Mouse (Mus musculus) liver, embryonic 12.5 days (tissue): ENCODE measurements around the gene Snx21. TPM values are rescaled to one million over a fixed set of nuclear protein-coding genes. Genes with fewer than 3 reads are reported as not detected.

Experiments
- ATAC-seq: fragments of 200-750 bp; cut with Nextera tagmentation; 2 replicates; pipeline ENCODE4 v1.8.0; 2017; ENCODE audit warnings: moderate number of reproducible peaks, mild to moderate bottlenecking, moderate library complexity
- H3K27ac ChIP-seq: fragments of 300-500 bp; sonication (generic); 2 replicates; pipeline ENCODE4 v1.5.1; 2016; ENCODE audit warnings: mild to moderate bottlenecking
- H3K27me3 ChIP-seq: fragments of 300-500 bp; sonication (generic); replicated peaks from 2 replicates; pipeline ENCODE4 v1.6.1; 2016; ENCODE audit warnings: mild to moderate bottlenecking, moderate library complexity
- H3K36me3 ChIP-seq: fragments of 300-500 bp; sonication (generic); 2 replicates; pipeline ENCODE4 v1.6.1; 2016; ENCODE audit warnings: mild to moderate bottlenecking, moderate library complexity
- H3K4me1 ChIP-seq: fragments of 300-500 bp; sonication (generic); 2 replicates; pipeline ENCODE4 v1.6.1; 2016
- H3K4me2 ChIP-seq: fragments of 300-500 bp; sonication (generic); 2 replicates; pipeline ENCODE4 v1.6.1; 2016; ENCODE audit warnings: mild to moderate bottlenecking, moderate library complexity
- H3K4me3 ChIP-seq: fragments of 300-500 bp; sonication (generic); 2 replicates; pipeline ENCODE4 v1.5.1; 2016; ENCODE audit warnings: mild to moderate bottlenecking, moderate library complexity
- H3K9ac ChIP-seq: fragments of 300-500 bp; sonication (generic); 2 replicates; pipeline ENCODE4 v1.6.1; 2016; ENCODE audit warnings: mild to moderate bottlenecking, moderate library complexity
- H3K9me3 ChIP-seq: fragments of 300-500 bp; sonication (generic); replicated peaks from 2 replicates; pipeline ENCODE4 v1.6.1; 2016; ENCODE audit warnings: mild to moderate bottlenecking, moderate library complexity
- WGBS: fragments of 180-500 bp; shearing (Covaris S2); methylation state at CpG from one replicate; pipeline ENCODE4 v1.1.7; 2016; ENCODE audit not compliant: insufficient replicate concordance; 5-methylcytosine and 5-hydroxymethylcytosine counted together
- polyA plus RNA-seq: library from polyadenylated mRNA; unstranded; fragments of >200 nt; fragmentation: Nextera tagmentation; extraction: Ambion mirVana; gene quantifications from 2 replicates; pipeline ENCODE4 v1.2.1, GENCODE M21; 2016

Gene Snx21
- polyA plus RNA-seq, result 5.5 TPM in 2 replicates

GRCm38 (mm10) chr2:164785481-164786387 is at the start of gene Snx21:
TSS of gene Snx21 (plus strand) at chr2:164785823.
- ATAC-seq, result peak; percentile 88
- H3K4me1 ChIP-seq, result peaks cover 53% of the 10 kb centered on the region
- peaks cover 22% of the 10 kb centered on the region; the same call in 1 of the 2 replicates for H3K36me3 ChIP-seq
- H3K4me2 ChIP-seq, result peak within 1 kb of the TSS; percentile 99
- 2% methylated on average over 84 of the region's 89 CpGs for WGBS
- peak within 1 kb of the TSS; percentile 70 for H3K4me3 ChIP-seq
- peak within 1 kb of the TSS; percentile 73 for H3K27ac ChIP-seq
- peak within 1 kb of the TSS; percentile 79 for H3K9ac ChIP-seq
- peaks cover 45% of the 10 kb centered on the region for H3K27me3 ChIP-seq
- H3K9me3 ChIP-seq, result no peaks in the 10 kb centered on the region

- Histone ChIP-seq H3K27me3 (peaks cover 34% of the 10 kb centered on the region), H3K4me3 (no peak overlapping the region), H3K4me1 (no peaks in the 10 kb centered on the region; the same call in 1 of the 2 replicates), H3K36me3 (no peaks in the 10 kb centered on the region), H3K9me3 (no peaks in the 10 kb centered on the region), H3K9ac (no peak overlapping the region), H3K4me2 (no peak overlapping the region), H3K27ac (no peak overlapping the region)
- no peak for ATAC-seq
- 44% methylated on average over 3 of the region's 3 CpGs for WGBS
Observed at GRCm38 (mm10) chr2:164737377-164738090, 48.1 kb upstream of the Snx21 start.

- Histone ChIP-seq H3K9ac (no peak overlapping the region), H3K27me3 (peaks cover 44% of the 10 kb centered on the region), H3K9me3 (no peaks in the 10 kb centered on the region), H3K4me3 (no peak overlapping the region), H3K27ac (no peak overlapping the region), H3K4me1 (peaks cover 9% of the 10 kb centered on the region), H3K4me2 (no peak overlapping the region), H3K36me3 (no peaks in the 10 kb centered on the region)
- WGBS, result 62% methylated on average over 7 of the region's 7 CpGs
- ATAC-seq, result no peak
Observed at GRCm38 (mm10) chr2:164739876-164740275, 45.7 kb upstream of the Snx21 start.

- Histone ChIP-seq H3K27ac (no peak overlapping the region), H3K27me3 (peaks cover 30% of the 10 kb centered on the region), H3K4me2 (peak overlapping the region; percentile 92), H3K9ac (peak overlapping the region; percentile 95), H3K4me3 (peak overlapping the region; percentile 94), H3K4me1 (peaks cover 40% of the 10 kb centered on the region), H3K36me3 (peaks cover 28% of the 10 kb centered on the region), H3K9me3 (no peaks in the 10 kb centered on the region)
- WGBS, result 48% methylated on average over 13 of the region's 13 CpGs
- ATAC-seq, result no peak
Observed at GRCm38 (mm10) chr2:164744987-164745386, 40.6 kb upstream of the Snx21 start.

GRCm38 (mm10) chr2:164745843-164746479 is 39.7 kb upstream of the Snx21 start, which contains the start of the genes Wfdc3 and Dnttip1:
TSS of gene Wfdc3 (minus strand) at chr2:164745931.
TSS of gene Dnttip1 (plus strand) at chr2:164745983.
- Histone ChIP-seq H3K4me1 (peaks cover 40% of the 10 kb centered on the region), H3K9ac (peak within 1 kb of the TSS; percentile 95), H3K4me2 (peak within 1 kb of the TSS; percentile 92), H3K27ac (peak within 1 kb of the TSS; percentile 90), H3K4me3 (peak within 1 kb of the TSS; percentile 94), H3K27me3 (peaks cover 27% of the 10 kb centered on the region), H3K9me3 (no peaks in the 10 kb centered on the region), H3K36me3 (peaks cover 37% of the 10 kb centered on the region)
- ATAC-seq, result peak; percentile 86
- 1% methylated on average over 65 of the region's 70 CpGs for WGBS

- peak overlapping the region; percentile 92 for H3K4me2 ChIP-seq
- ATAC-seq, result peak; percentile 44
- 31% methylated on average over 8 of the region's 8 CpGs for WGBS
- H3K36me3 ChIP-seq, result peaks cover 45% of the 10 kb centered on the region
- H3K4me3 ChIP-seq, result peak overlapping the region; percentile 94
- no peaks in the 10 kb centered on the region for H3K9me3 ChIP-seq
- H3K27me3 ChIP-seq, result peaks cover 22% of the 10 kb centered on the region
- peak overlapping the region; percentile 90 for H3K27ac ChIP-seq
- peaks cover 40% of the 10 kb centered on the region for H3K4me1 ChIP-seq
- peak overlapping the region; percentile 95 for H3K9ac ChIP-seq
Observed at GRCm38 (mm10) chr2:164746693-164747092, 38.9 kb upstream of the Snx21 start.

- Histone ChIP-seq H3K9me3 (no peaks in the 10 kb centered on the region), H3K27ac (peak overlapping the region; percentile 52), H3K4me1 (peaks cover 40% of the 10 kb centered on the region), H3K36me3 (peaks cover 60% of the 10 kb centered on the region), H3K9ac (peak overlapping the region; percentile 32; the same call in 1 of the 2 replicates), H3K4me2 (peak overlapping the region; percentile 92), H3K4me3 (no peak overlapping the region), H3K27me3 (peaks cover 12% of the 10 kb centered on the region)
- ATAC-seq, result peak; percentile 40; the same call in 1 of the 2 replicates
- WGBS, result 72% methylated on average over 4 of the region's 4 CpGs
Observed at GRCm38 (mm10) chr2:164748191-164748590, 37.4 kb upstream of the Snx21 start.

- H3K9me3 ChIP-seq, result no peaks in the 10 kb centered on the region
- no peak for ATAC-seq
- H3K4me2 ChIP-seq, result no peak overlapping the region
- H3K4me1 ChIP-seq, result peaks cover 34% of the 10 kb centered on the region
- WGBS, result 79% methylated on average over 6 of the region's 6 CpGs
- H3K27ac ChIP-seq, result peak overlapping the region; percentile 52; the same call in 1 of the 2 replicates
- peaks cover 4% of the 10 kb centered on the region; the same call in 1 of the 2 replicates for H3K27me3 ChIP-seq
- H3K9ac ChIP-seq, result no peak overlapping the region
- H3K36me3 ChIP-seq, result peaks cover 68% of the 10 kb centered on the region
- no peak overlapping the region for H3K4me3 ChIP-seq
Observed at GRCm38 (mm10) chr2:164748991-164749390, 36.6 kb upstream of the Snx21 start.

GRCm38 (mm10) chr2:164752454-164752853 is 33.2 kb upstream of the Snx21 start:
- Histone ChIP-seq H3K4me2 (no peak overlapping the region), H3K9ac (no peak overlapping the region), H3K4me3 (no peak overlapping the region), H3K27me3 (no peaks in the 10 kb centered on the region), H3K36me3 (peaks cover 100% of the 10 kb centered on the region), H3K27ac (no peak overlapping the region), H3K4me1 (peaks cover 20% of the 10 kb centered on the region), H3K9me3 (no peaks in the 10 kb centered on the region)
- 81% methylated on average over 2 of the region's 2 CpGs for WGBS
- ATAC-seq, result no peak

GRCm38 (mm10) chr2:164754105-164754504 is 31.5 kb upstream of the Snx21 start:
- no peak overlapping the region for H3K4me3 ChIP-seq
- no peak overlapping the region for H3K4me2 ChIP-seq
- peaks cover 100% of the 10 kb centered on the region for H3K36me3 ChIP-seq
- peaks cover 23% of the 10 kb centered on the region for H3K4me1 ChIP-seq
- WGBS, result 71% methylated on average over 11 of the region's 11 CpGs
- ATAC-seq, result no peak
- H3K27me3 ChIP-seq, result no peaks in the 10 kb centered on the region
- H3K9ac ChIP-seq, result no peak overlapping the region
- no peaks in the 10 kb centered on the region for H3K9me3 ChIP-seq
- H3K27ac ChIP-seq, result peak overlapping the region; percentile 46

- no peak overlapping the region for H3K9ac ChIP-seq
- H3K4me1 ChIP-seq, result peaks cover 30% of the 10 kb centered on the region
- 84% methylated on average over 2 of the region's 2 CpGs for WGBS
Observed at GRCm38 (mm10) chr2:164754800-164755199, 30.8 kb upstream of the Snx21 start.

More at GRCm38 (mm10) chr2:164754800-164755199, 30.8 kb upstream of the Snx21 start:
- H3K27ac ChIP-seq, result peak overlapping the region; percentile 46
- H3K9me3 ChIP-seq, result no peaks in the 10 kb centered on the region
- no peak overlapping the region for H3K4me3 ChIP-seq
- ATAC-seq, result no peak
- peaks cover 100% of the 10 kb centered on the region for H3K36me3 ChIP-seq
- no peaks in the 10 kb centered on the region for H3K27me3 ChIP-seq
- H3K4me2 ChIP-seq, result no peak overlapping the region
